Mouse (Mus musculus): Measurements from ENCODE around the gene Jmjd1c. TPM values are rescaled to one million over a fixed set of nuclear protein-coding genes. Genes with fewer than 3 reads are reported as not detected.

The Jmjd1c gene
- polyA plus RNA-seq, 1 experiment from 2014 or later = 10.3 TPM

Other genes starting within 250 kb of the Jmjd1c start
- 8.9 and 9.2 TPM in 2 replicates for gene Reep3, start 820 bp downstream of the Jmjd1c start, polyA plus RNA-seq (2015; fragmentation: Nextera tagmentation; extraction: Ambion mirVana)
- 14.3 and 15.7 TPM in 2 replicates for gene Nrbf2, start 189.2 kb downstream of the Jmjd1c start, polyA plus RNA-seq (2015; fragmentation: Nextera tagmentation; extraction: Ambion mirVana)

Data from liver, embryonic 15.5 days (tissue).